Mouse (Mus musculus) myocyte (in vitro differentiated cells): ENCODE measurements around the gene Necab2. TPM values are rescaled to one million over a fixed set of nuclear protein-coding genes. Genes with fewer than 3 reads are reported as not detected.

ENCODE experiments used
- H3K27me3 ChIP-seq: one replicate; pipeline ENCODE4 v1.6.1; 2011; ENCODE audit not compliant: control insufficient read depth, insufficient read depth, insufficient read length
- H3K36me3 ChIP-seq: one replicate; pipeline ENCODE4 v1.6.1; 2011; ENCODE audit not compliant: control insufficient read depth, insufficient read depth
- H3K4me2 ChIP-seq: one replicate; pipeline ENCODE4 v1.6.1; 2011; ENCODE audit warnings: low read depth, control low read depth
- H3K4me3 ChIP-seq: one replicate; pipeline ENCODE4 v1.5.1; 2011; ENCODE audit warnings: mild to moderate bottlenecking, control low read depth, moderate library complexity
- H3K79me2 ChIP-seq: one replicate; pipeline ENCODE4 v1.6.1; 2011; ENCODE audit not compliant: control insufficient read depth, insufficient read depth
- H3ac ChIP-seq: one replicate; pipeline ENCODE4 v1.6.1; 2011; ENCODE audit not compliant: control insufficient read depth, insufficient read length
- CEBPB ChIP-seq: IDR thresholded peaks from 2 replicates; pipeline ENCODE4 v1.6.1; 2011; ENCODE audit warnings: mild to moderate bottlenecking, moderate library complexity; ENCODE audit not compliant: poor library complexity, insufficient read depth, severe bottlenecking
- E2F4 ChIP-seq: IDR thresholded peaks from one replicate; pipeline ENCODE4 v1.6.1; 2011; ENCODE audit warnings: mild to moderate bottlenecking, control low read depth, moderate library complexity; ENCODE audit not compliant: insufficient read depth
- MAX ChIP-seq: IDR thresholded peaks from one replicate; pipeline ENCODE4 v1.6.1; 2011; ENCODE audit warnings: low read depth, mild to moderate bottlenecking, control low read depth
- MYOD1 ChIP-seq, 3 experiments: IDR thresholded peaks; one replicate each; pipeline ENCODE4 v1.6.1; 2011; ENCODE audit warnings: control low read depth in 2 of 3, low read depth in 2 of 3, mild to moderate bottlenecking in 2 of 3, moderate library complexity in 1 of 3; ENCODE audit not compliant: insufficient read length in 2 of 3, control insufficient read depth in 1 of 3
- MYOG ChIP-seq, 3 experiments: IDR thresholded peaks; one replicate each; pipeline ENCODE4 v1.6.1; 2011; ENCODE audit warnings: control low read depth in 2 of 3, low read depth in 2 of 3, mild to moderate bottlenecking in 2 of 3; ENCODE audit not compliant: insufficient read length in 2 of 3, control insufficient read depth in 1 of 3, insufficient read depth in 1 of 3
- POLR2A ChIP-seq: IDR thresholded peaks from one replicate; pipeline ENCODE4 v1.6.1; 2011; ENCODE audit warnings: low read depth, mild to moderate bottlenecking, control low read depth, moderate library complexity; ENCODE audit not compliant: insufficient read length
- POLR2AphosphoS2 ChIP-seq: IDR thresholded peaks from one replicate; pipeline ENCODE4 v1.6.1; 2011; ENCODE audit warnings: low read depth, control low read depth; ENCODE audit not compliant: insufficient read length
- REST ChIP-seq: IDR thresholded peaks from one replicate; pipeline ENCODE4 v1.6.1; 2011; ENCODE audit warnings: mild to moderate bottlenecking, control low read depth, moderate library complexity; ENCODE audit not compliant: insufficient read depth, insufficient read length
- SRF ChIP-seq: IDR thresholded peaks from one replicate; pipeline ENCODE4 v1.6.1; 2011; ENCODE audit warnings: low read depth; ENCODE audit not compliant: control insufficient read depth, insufficient read length
- TCF12 ChIP-seq: IDR thresholded peaks from one replicate; pipeline ENCODE4 v1.6.1; 2011; ENCODE audit warnings: mild to moderate bottlenecking, control low read depth; ENCODE audit not compliant: poor library complexity, insufficient read depth, severe bottlenecking
- TCF3 ChIP-seq: IDR thresholded peaks from one replicate; pipeline ENCODE4 v1.6.1; 2011; ENCODE audit warnings: low read depth, control low read depth; ENCODE audit not compliant: insufficient read length
- USF1 ChIP-seq: IDR thresholded peaks from one replicate; pipeline ENCODE4 v1.6.1; 2011; ENCODE audit warnings: low read depth, mild to moderate bottlenecking, control low read depth, moderate library complexity
- polyA plus RNA-seq: library from polyadenylated mRNA; unstranded; fragments of >200 nt; fragmentation: generic; extraction: Trizol; gene quantifications from one replicate; pipeline ENCODE4 v1.2.1, GENCODE M21; 2012; ENCODE audit warnings: missing spikeins

The Necab2 gene
- polyA plus RNA-seq, 1 experiment, result not detected

DNA sequence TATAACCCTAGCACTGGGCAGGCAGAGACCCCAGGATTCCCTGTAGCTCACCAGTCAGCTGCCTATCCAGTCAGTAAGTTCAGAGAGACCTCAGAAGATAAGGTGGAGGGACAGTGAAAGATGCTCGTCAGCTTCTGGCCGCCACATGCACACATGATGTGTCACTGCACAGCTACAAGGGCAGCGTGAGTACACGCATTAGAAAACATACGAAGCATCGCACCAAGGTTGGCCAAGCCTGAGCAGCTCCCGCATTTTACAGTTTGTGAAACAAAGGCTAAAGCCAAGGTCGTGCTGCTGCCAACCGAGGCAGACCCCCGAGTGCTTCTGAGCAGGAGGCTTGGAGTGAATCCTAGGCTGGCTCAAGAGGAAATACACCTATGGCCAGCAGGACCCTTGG is 32.9 kb upstream of the Necab2 start:
- Histone ChIP-seq H3K4me2 (no peak overlapping the region), H3ac (no peak overlapping the region), H3K27me3 (no peaks in the 10 kb centered on the region), H3K36me3 (peaks cover 3% of the 10 kb centered on the region), H3K4me3 (no peak overlapping the region), H3K79me2 (no peaks in the 10 kb centered on the region)
- TF ChIP-seq POLR2AphosphoS2 (no peak), REST (no peak), MYOD1 (IDR thresholded peaks at IDR 0.05; ENCODE audit: control insufficient read depth in 1 of 3, insufficient read length in 2 of 3, low read depth in 2 of 3) (no peak), TCF3 (no peak), POLR2A (no peak), E2F4 (no peak), MYOG (IDR thresholded peaks at IDR 0.05; ENCODE audit: control insufficient read depth in 1 of 3, insufficient read depth in 1 of 3, insufficient read length in 2 of 3, low read depth in 2 of 3) (no peak), CEBPB (no peak), USF1 (no peak), SRF (no peak)

DNA sequence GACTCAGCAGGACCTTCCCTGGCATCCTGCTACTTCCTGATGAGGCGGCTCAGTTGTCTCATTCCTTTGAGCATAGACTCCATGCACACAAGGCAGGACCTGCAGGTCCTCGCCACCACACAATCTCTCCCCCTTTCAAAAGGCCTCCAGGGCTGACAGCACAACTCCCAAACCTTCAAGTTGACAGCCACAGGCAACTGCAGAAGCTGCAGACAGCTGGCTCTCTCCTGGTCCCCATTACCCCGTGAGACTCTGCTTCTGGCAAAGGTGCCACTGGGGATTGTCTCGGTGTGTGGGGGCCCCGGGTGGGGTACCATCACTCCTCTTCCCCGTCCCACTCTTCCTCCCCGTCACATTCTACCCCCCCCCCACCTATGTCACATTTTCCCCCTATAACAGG is 26.2 kb upstream of the Necab2 start:
- no peak overlapping the region for H3K4me3 ChIP-seq
- H3K27me3 ChIP-seq, result no peaks in the 10 kb centered on the region
- no peak for TF ChIP-seq USF1
- no peak for TF ChIP-seq MAX
- TF ChIP-seq POLR2AphosphoS2, result no peak
- TF ChIP-seq SRF, result no peak
- TF ChIP-seq CEBPB, result no peak
- no peak for TF ChIP-seq TCF12
- no peak for TF ChIP-seq E2F4
- no peak for TF ChIP-seq REST
- TF ChIP-seq MYOG (IDR thresholded peaks at IDR 0.05; ENCODE audit: control insufficient read depth in 1 of 3, insufficient read depth in 1 of 3, insufficient read length in 2 of 3, low read depth in 2 of 3), result peak in 1 of 3 experiments; percentile 48
- TF ChIP-seq TCF3, result no peak
- TF ChIP-seq MYOD1 (IDR thresholded peaks at IDR 0.05; ENCODE audit: control insufficient read depth in 1 of 3, insufficient read length in 2 of 3, low read depth in 2 of 3), result peak; percentile 6 to 72 (median 60)
- H3ac ChIP-seq, result no peak overlapping the region
- H3K4me2 ChIP-seq, result no peak overlapping the region
- H3K36me3 ChIP-seq, result no peaks in the 10 kb centered on the region
- H3K79me2 ChIP-seq, result no peaks in the 10 kb centered on the region

DNA sequence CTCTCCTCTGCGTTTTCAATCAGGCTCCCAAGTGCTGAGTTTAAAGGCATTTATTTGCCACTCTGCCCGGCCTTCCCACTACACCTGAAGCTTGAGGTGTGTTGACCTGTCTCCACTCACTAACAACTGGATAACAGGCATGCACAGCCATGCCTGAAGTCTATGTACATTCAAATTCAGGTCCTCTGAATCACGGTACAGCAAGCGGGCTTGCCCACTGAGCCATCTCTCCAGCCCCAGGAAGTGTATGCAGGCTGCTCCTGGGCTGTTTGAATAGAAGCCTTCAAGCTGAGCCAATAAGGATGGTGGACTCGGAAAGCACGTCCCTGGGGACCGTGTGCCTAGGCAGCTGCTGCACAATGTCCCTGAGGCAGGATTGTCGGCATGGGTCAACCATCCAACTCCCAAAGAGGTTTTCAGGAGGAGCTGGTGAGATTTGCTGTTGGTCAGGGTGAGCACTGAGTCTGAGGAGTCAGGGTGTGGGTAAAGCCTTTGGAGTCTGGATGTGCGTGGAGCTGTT is 24.9 kb upstream of the Necab2 start:
- Histone ChIP-seq H3K36me3 (no peaks in the 10 kb centered on the region), H3K4me2 (peak overlapping the region; percentile 52), H3K79me2 (no peaks in the 10 kb centered on the region), H3ac (no peak overlapping the region), H3K27me3 (no peaks in the 10 kb centered on the region), H3K4me3 (no peak overlapping the region)
- peak in 1 of 3 experiments; percentile 56 for TF ChIP-seq MYOD1 (IDR thresholded peaks at IDR 0.05; ENCODE audit: control insufficient read depth in 1 of 3, insufficient read length in 2 of 3, low read depth in 2 of 3)
- TF ChIP-seq SRF, result no peak
- no peak for TF ChIP-seq TCF12
- TF ChIP-seq E2F4, result no peak

DNA sequence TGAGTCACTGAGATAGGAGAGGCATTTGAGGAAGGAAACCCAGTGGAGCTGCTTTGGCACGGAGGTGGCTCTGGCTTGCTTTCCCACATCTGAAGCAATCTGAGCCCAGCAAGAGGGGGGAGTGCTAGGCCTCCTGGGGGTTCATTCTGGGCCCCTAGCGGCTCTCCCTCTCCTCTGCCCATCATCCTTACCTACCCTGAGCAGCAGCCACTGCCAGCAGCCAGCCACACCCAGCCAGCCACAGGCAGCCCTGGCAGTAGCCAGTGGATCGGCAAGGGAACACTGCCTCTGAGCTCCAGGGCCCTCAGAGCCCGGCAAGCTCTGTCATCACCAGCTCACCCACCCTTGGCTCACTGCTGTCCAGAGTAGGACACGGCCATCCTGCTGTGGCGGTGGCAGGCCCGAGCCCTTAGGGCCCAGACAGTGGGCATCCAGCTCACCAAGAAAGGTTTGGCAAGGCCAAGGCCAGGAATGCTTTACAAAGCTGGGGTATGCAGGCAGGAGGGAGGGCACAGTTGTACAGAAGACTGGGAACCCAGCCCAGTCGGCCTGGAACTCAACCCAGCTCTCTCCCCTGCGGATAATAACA is 24.3 kb upstream of the Necab2 start:
- Histone ChIP-seq H3K4me3 (no peak overlapping the region), H3ac (no peak overlapping the region), H3K4me2 (peak overlapping the region; percentile 52), H3K27me3 (no peaks in the 10 kb centered on the region), H3K79me2 (no peaks in the 10 kb centered on the region), H3K36me3 (no peaks in the 10 kb centered on the region)
- peak in 1 of 3 experiments; percentile 18 for TF ChIP-seq MYOG (IDR thresholded peaks at IDR 0.05; ENCODE audit: control insufficient read depth in 1 of 3, insufficient read depth in 1 of 3, insufficient read length in 2 of 3, low read depth in 2 of 3)
- TF ChIP-seq TCF12, result no peak

DNA sequence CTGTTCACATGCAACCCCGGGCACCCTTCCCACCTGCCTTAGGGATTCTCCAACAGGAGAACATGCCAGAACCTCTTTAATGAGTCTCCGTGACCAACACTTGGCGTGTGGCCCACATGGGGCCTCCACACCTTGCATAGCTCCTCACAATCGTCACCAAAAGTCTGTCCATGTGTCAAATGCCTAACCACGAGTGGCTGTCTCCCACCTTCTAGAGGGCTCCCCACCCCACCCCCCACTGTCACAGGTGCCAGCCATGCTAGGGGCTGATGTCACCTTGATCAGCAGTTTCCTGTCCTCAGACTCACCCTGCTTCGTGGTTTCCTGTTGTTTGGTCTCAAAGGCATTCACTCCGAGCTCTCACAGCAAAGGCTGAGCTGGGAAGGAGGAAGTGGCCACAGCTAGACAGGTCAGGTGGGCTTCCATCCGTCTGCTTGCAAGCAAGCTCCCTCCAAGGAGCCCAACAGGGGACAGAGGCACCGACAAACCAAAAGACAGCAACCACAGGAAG is 22.8 kb upstream of the Necab2 start:
- Histone ChIP-seq H3K4me2 (peak overlapping the region; percentile 16), H3ac (no peak overlapping the region), H3K36me3 (no peaks in the 10 kb centered on the region), H3K27me3 (no peaks in the 10 kb centered on the region), H3K4me3 (no peak overlapping the region), H3K79me2 (no peaks in the 10 kb centered on the region)
- peak in 1 of 3 experiments; percentile 78 for TF ChIP-seq MYOD1 (IDR thresholded peaks at IDR 0.05; ENCODE audit: control insufficient read depth in 1 of 3, insufficient read length in 2 of 3, low read depth in 2 of 3)
- TF ChIP-seq POLR2AphosphoS2, result no peak
- TF ChIP-seq MYOG (IDR thresholded peaks at IDR 0.05; ENCODE audit: control insufficient read depth in 1 of 3, insufficient read depth in 1 of 3, insufficient read length in 2 of 3, low read depth in 2 of 3), result peak in 1 of 3 experiments; percentile 54
